Mouse (Mus musculus): ENCODE data around the gene Pou6f1. TPM values are rescaled to one million over a fixed set of nuclear protein-coding genes. Genes with fewer than 3 reads are reported as not detected.
A peak's percentile ranks its signal among the peaks of the same experiment; 100 is the strongest.
"Not testable (repeated sequence)": the region's sequence is repeated elsewhere in the genome, so short reads cannot be mapped to it uniquely, and the experiment has no call there.

Pou6f1 gene
- polyA plus RNA-seq, 1 experiment from 2014 or later, result 38.8 TPM

- Histone ChIP-seq H3K4me2 (no peak overlapping the region), H3K4me3 (no peak overlapping the region), H3K9me3 (no peaks in the 10 kb centered on the region), H3K9ac (no peak overlapping the region), H3K4me1 (replicated peaks) (no peaks in the 10 kb centered on the region), H3K27me3 (no peaks in the 10 kb centered on the region), H3K36me3 (no peaks in the 10 kb centered on the region), H3K27ac (replicated peaks) (no peak overlapping the region)
- no peak for ATAC-seq (ENCODE audit: low read depth)
- WGBS, result 54% methylated on average over 2 of the region's 2 CpGs
These were observed 33.3 kb downstream of the Pou6f1 start for GRCm38 (mm10) chr15:100566531-100566930.

DNA sequence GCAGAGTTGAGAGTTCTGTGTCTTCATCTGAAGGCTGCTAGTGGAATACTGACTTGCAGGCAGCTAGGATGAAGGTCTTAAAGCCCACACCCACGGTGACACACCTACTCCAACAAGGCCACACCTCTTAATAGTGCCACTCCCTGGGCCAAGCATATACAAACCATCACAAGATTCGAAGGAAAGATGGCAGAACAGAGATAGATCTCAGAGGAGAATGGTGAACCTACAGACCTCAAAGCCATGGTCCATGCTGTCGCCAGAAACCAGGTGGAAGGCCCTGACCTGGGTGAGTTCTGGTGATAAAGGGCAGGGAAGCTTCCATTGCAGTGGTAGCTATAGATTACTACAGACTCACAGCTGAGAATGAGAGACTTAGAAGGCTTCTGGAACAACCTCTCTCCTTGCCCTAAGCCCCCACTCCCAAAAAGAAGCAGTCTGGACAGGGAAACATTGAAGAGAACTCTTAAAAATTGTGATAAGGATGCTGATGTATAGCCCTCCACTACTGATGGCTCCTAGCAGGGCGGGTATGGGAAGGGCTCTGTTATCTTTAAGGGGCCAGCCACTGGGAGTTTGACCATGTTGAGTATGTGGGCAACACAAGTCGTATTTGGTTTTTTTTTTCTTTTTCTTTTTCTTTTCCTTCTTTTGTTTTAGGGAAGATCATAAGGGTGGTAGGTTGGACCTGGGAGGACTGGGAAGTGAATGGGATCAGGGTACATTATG lies 41.9 kb downstream of the Pou6f1 start:
- H3K36me3 ChIP-seq, result no peaks in the 10 kb centered on the region
- H3K27ac ChIP-seq (replicated peaks), result no peak overlapping the region
- WGBS, result 81% methylated on average over 5 of the region's 5 CpGs
- H3K4me3 ChIP-seq, result no peak overlapping the region
- no peak overlapping the region for H3K4me2 ChIP-seq
- no peak for ATAC-seq (ENCODE audit: low read depth)
- no peaks in the 10 kb centered on the region for H3K4me1 ChIP-seq (replicated peaks)
- H3K9ac ChIP-seq, result no peak overlapping the region
- H3K9me3 ChIP-seq, result no peaks in the 10 kb centered on the region
- H3K27me3 ChIP-seq, result no peaks in the 10 kb centered on the region

- no peaks in the 10 kb centered on the region for H3K27me3 ChIP-seq
- H3K4me2 ChIP-seq, result no peak overlapping the region
- no peak overlapping the region for H3K9ac ChIP-seq
- no peak overlapping the region for H3K4me3 ChIP-seq
- ATAC-seq (ENCODE audit: low read depth), result no peak
- no peaks in the 10 kb centered on the region for H3K9me3 ChIP-seq
- 0 out of 2 replicates have a peak, but pooled peaks cover 6% of the 10 kb centered on the region for H3K4me1 ChIP-seq (replicated peaks)
- H3K36me3 ChIP-seq, result no peaks in the 10 kb centered on the region
- no peak overlapping the region for H3K27ac ChIP-seq (replicated peaks)
- 91% methylated on average over 9 of the region's 9 CpGs for WGBS
These were observed 43.4 kb downstream of the Pou6f1 start for GRCm38 (mm10) chr15:100556378-100556777.

DNA sequence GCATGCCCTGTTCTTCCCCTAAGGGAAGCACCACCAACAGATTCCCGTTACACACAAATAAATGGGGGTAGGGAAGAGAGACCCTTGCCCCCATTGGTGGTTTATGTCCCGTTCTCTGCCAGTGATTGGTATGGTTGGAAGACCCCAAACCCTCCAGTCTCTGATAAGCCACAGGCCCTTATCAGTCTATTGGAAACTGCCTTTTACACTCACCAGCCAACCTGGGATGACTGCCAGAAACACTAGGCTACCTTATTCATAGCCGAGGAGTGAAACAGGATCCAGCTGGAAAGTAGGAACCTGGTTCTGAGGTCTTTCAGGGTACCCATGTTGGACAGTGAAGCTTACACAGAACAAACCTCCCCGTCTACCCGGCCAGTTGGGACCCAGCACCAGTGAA lies 43.8 kb downstream of the Pou6f1 start:
- H3K4me1 ChIP-seq (replicated peaks), result peaks cover 7% of the 10 kb centered on the region
- no peak overlapping the region for H3K27ac ChIP-seq (replicated peaks)
- no peaks in the 10 kb centered on the region for H3K27me3 ChIP-seq
- no peak overlapping the region for H3K4me3 ChIP-seq
- ATAC-seq (ENCODE audit: low read depth), result no peak
- no peak overlapping the region for H3K9ac ChIP-seq
- WGBS, result 91% methylated on average over 5 of the region's 5 CpGs
- H3K9me3 ChIP-seq, result no peaks in the 10 kb centered on the region
- H3K4me2 ChIP-seq, result no peak overlapping the region
- no peaks in the 10 kb centered on the region for H3K36me3 ChIP-seq

DNA sequence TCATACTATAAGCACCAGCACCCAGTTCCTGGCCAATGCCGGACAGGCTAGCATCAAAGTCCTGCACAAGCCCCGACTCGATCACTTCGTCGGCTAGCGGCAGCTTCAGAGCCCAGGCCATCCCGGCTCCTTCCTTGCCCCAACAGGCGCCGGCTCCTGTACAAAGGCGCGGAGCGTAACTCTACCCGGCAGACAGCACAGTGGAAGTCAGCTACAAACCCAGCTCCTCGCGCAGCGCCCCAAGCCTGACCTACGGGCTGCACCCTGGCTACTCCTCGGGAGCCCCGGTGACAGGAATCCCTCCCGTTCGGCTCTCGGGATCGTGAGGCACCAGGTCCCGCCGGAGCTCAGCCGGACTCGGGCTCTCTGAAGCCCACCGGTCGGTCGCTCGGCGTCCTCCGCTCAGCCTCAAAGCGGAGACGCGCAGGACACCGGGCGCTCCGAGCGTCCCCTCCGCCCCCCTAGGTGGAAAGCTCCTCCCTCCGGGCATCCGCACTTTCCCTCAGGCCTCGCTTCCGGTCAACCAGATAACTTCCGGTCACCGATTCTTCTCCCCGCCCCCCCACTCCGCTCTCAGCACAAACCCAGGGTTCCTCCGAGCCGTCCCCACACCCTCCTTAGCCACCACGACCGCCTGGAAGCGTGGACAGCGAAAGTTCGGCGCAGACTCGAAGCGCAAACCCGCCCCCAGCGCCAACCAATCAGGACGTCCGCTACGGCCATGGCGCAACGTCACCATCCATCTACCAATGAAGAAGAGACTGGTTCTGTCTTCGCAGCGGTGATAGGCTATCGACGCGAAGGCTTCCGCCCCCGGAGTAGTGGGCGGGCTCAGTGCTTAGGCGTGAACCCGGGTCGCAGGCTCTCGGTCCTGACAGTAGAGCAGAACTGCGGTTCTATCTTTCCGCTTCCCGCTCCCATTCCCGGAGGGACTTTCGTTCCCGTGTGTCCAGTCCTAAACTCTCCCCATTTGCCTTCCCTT lies 48.2 kb downstream of the Pou6f1 start, which contains the start of gene Tfcp2:
Tfcp2 (minus strand) TSS at position 683 of the 982 bp plus-strand sequence.
- peaks cover 23% of the 10 kb centered on the region for H3K4me1 ChIP-seq (replicated peaks)
- H3K27ac ChIP-seq (replicated peaks), result peak within 1 kb of the TSS; percentile 94
- peak within 1 kb of the TSS; percentile 91 for H3K9ac ChIP-seq
- H3K9me3 ChIP-seq, result no peaks in the 10 kb centered on the region
- under 1% methylated on average over 82 of the region's 84 CpGs for WGBS
- H3K4me2 ChIP-seq, result peak within 1 kb of the TSS; percentile 77
- peak; percentile 100 for ATAC-seq (ENCODE audit: low read depth)
- no peaks in the 10 kb centered on the region for H3K27me3 ChIP-seq
- H3K36me3 ChIP-seq, result peaks cover 15% of the 10 kb centered on the region
- peak within 1 kb of the TSS; percentile 92 for H3K4me3 ChIP-seq

DNA sequence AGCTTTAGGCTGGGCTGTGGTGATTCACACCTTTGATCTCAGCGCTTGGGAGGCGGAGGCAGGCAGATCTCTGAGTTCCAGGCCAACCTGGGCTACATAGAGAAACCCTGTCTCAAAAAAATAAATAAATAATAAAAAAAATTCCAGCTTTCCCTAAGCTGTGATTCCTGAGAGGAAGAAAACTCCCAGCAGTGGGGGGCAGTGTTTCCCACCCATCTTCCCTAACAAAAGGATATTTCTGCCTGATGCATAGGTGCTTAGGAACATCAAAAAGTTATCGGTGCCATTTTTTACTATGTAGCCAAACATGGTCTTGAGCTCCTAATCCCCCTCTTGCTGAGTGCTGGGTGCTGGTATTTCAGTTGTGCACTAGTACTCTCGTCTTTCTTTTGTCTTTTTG lies 49.5 kb downstream of the Pou6f1 start:
- Histone ChIP-seq H3K4me1 (replicated peaks) (peaks cover 23% of the 10 kb centered on the region), H3K9ac (peak overlapping the region; percentile 91; the same call in 1 of the 2 replicates), H3K27me3 (no peaks in the 10 kb centered on the region), H3K4me2 (peak overlapping the region; percentile 77), H3K36me3 (peaks cover 24% of the 10 kb centered on the region), H3K27ac (replicated peaks) (no peak overlapping the region), H3K9me3 (0 out of 2 replicates have a peak, but pooled peaks cover 4% of the 10 kb centered on the region), H3K4me3 (peak overlapping the region; percentile 92)
- no peak for ATAC-seq (ENCODE audit: low read depth)
- 92% methylated on average over 4 of the region's 4 CpGs for WGBS

GRCm38 (mm10) chr15:100543651-100544030 lies 56.1 kb downstream of the Pou6f1 start:
- H3K27me3 ChIP-seq; H3K9me3 ChIP-seq; H3K27ac ChIP-seq (replicated peaks); ATAC-seq (ENCODE audit: low read depth); H3K4me2 ChIP-seq; H3K4me3 ChIP-seq; H3K4me1 ChIP-seq (replicated peaks); H3K9ac ChIP-seq: not testable (repeated sequence)
- H3K36me3 ChIP-seq, result peaks cover 59% of the 10 kb centered on the region
- 97% methylated on average over 14 of the region's 14 CpGs for WGBS

DNA sequence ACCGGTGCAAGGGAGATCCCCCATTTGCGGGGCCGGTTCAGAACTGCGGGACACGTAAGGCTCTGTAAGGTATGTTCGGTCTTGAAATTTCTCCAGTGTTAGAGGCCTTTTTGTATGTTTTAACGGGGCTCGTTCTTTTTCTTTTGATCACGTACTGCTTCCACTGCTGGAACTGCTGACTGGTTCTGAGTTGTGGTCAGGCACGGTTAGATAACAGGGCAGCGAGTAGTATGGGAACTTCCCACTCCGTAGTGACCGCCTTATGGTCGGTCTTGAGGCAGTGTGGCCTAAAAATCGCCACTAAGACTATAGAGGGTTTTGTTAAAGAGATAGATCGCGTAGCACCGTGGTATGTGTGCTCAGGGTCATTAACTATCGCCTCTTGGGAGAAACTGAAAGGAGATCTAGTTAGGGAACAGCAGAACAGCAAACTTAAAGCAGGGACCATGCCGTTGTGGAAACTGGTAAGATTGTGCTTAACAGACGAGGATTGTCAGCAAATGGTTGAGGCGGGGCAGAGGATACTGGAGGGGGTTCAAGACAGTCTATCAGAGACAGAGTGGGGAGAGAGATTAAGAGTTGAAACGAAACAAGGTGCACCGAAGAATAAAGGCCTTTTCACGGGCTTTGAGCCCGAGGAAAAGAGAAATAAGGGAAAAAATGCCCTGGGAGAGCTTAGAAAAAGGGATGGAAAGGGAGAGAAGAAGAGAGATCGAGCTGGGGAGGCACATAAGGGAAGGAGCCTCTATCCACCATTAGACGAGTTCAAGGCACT lies 56.7 kb downstream of the Pou6f1 start:
- peaks cover 53% of the 10 kb centered on the region for H3K36me3 ChIP-seq
- not testable (repeated sequence) for H3K9ac ChIP-seq; H3K27me3 ChIP-seq; ATAC-seq (ENCODE audit: low read depth); H3K9me3 ChIP-seq; H3K27ac ChIP-seq (replicated peaks); H3K4me3 ChIP-seq; H3K4me2 ChIP-seq; H3K4me1 ChIP-seq (replicated peaks)
- WGBS, result 96% methylated on average over 28 of the region's 28 CpGs

- H3K36me3 ChIP-seq, result peaks cover 46% of the 10 kb centered on the region
- no peak for ATAC-seq (ENCODE audit: low read depth)
- 93% methylated on average over 4 of the region's 4 CpGs for WGBS
- H3K4me3 ChIP-seq, result no peak overlapping the region
- no peak overlapping the region for H3K9ac ChIP-seq
- no peaks in the 10 kb centered on the region for H3K27me3 ChIP-seq
- 0 out of 2 replicates have a peak, but pooled peaks cover 4% of the 10 kb centered on the region for H3K9me3 ChIP-seq
- no peaks in the 10 kb centered on the region for H3K4me1 ChIP-seq (replicated peaks)
- no peak overlapping the region for H3K27ac ChIP-seq (replicated peaks)
- no peak overlapping the region for H3K4me2 ChIP-seq
These were observed 58.4 kb downstream of the Pou6f1 start for GRCm38 (mm10) chr15:100541426-100541825.

GRCm38 (mm10) chr15:100541001-100541400 lies 58.8 kb downstream of the Pou6f1 start:
- not testable (repeated sequence) for H3K4me3 ChIP-seq; H3K4me2 ChIP-seq; H3K27me3 ChIP-seq; H3K4me1 ChIP-seq (replicated peaks); H3K9me3 ChIP-seq; H3K27ac ChIP-seq (replicated peaks); ATAC-seq (ENCODE audit: low read depth); H3K9ac ChIP-seq
- H3K36me3 ChIP-seq, result peaks cover 46% of the 10 kb centered on the region
- WGBS, result 87% methylated on average over 1 of the region's 1 CpGs

- Histone ChIP-seq H3K9ac (no peak overlapping the region), H3K36me3 (peaks cover 56% of the 10 kb centered on the region), H3K27me3 (no peaks in the 10 kb centered on the region), H3K4me3 (no peak overlapping the region), H3K9me3 (no peaks in the 10 kb centered on the region), H3K27ac (replicated peaks) (no peak overlapping the region), H3K4me1 (replicated peaks) (no peaks in the 10 kb centered on the region), H3K4me2 (no peak overlapping the region)
- ATAC-seq (ENCODE audit: low read depth), result no peak
- WGBS, result 94% methylated on average over 9 of the region's 9 CpGs
These were observed 60.4 kb downstream of the Pou6f1 start for GRCm38 (mm10) chr15:100539411-100539810.

All from neural tube, embryonic 13.5 days (tissue).